Mouse (Mus musculus) stomach, embryonic 14.5 days (tissue): ENCODE results near the gene P4htm. TPM values are rescaled to one million over a fixed set of nuclear protein-coding genes. Genes with fewer than 3 reads are reported as not detected.

Experiments used
- ATAC-seq: fragments of 200-750 bp; cut with Nextera tagmentation; 2 replicates; pipeline ENCODE4 v1.8.0; 2017; ENCODE audit warnings: low read depth, moderate TSS enrichment; ENCODE audit not compliant: insufficient number of reproducible peaks, insufficient read depth, low FRiP score
- H3K27ac ChIP-seq: fragments of 300-500 bp; sonication (generic); 2 replicates; pipeline ENCODE4 v1.5.1; 2014; ENCODE audit warnings: mild to moderate bottlenecking, low read length, moderate library complexity, mixed read lengths
- H3K27me3 ChIP-seq: fragments of 300-500 bp; sonication (generic); 2 replicates; pipeline ENCODE4 v1.6.1; 2014; ENCODE audit warnings: low read length, control low read depth, mixed read lengths; ENCODE audit not compliant: control insufficient read depth, insufficient read depth
- H3K36me3 ChIP-seq: fragments of 300-500 bp; sonication (generic); 2 replicates; pipeline ENCODE4 v1.6.1; 2014; ENCODE audit warnings: mild to moderate bottlenecking, control low read depth, low read length, moderate library complexity, mixed read lengths; ENCODE audit not compliant: control insufficient read depth, insufficient read depth
- H3K4me1 ChIP-seq: fragments of 300-500 bp; sonication (generic); 2 replicates; pipeline ENCODE4 v1.6.1; 2014; ENCODE audit warnings: low read length, control low read depth, mixed read lengths; ENCODE audit not compliant: control insufficient read depth, insufficient read depth
- H3K4me2 ChIP-seq: fragments of 300-500 bp; sonication (generic); replicated peaks from 2 replicates; pipeline ENCODE4 v1.6.1; 2014; ENCODE audit warnings: low read depth, low read length, control low read depth
- H3K4me3 ChIP-seq: fragments of 300-500 bp; sonication (generic); 2 replicates; pipeline ENCODE4 v1.5.1; 2014; ENCODE audit warnings: low read depth, low read length, control low read depth
- H3K9ac ChIP-seq: fragments of 300-500 bp; sonication (generic); replicated peaks from 2 replicates; pipeline ENCODE4 v1.6.1; 2014; ENCODE audit warnings: low read depth, mild to moderate bottlenecking, control low read depth, low read length, moderate library complexity, mixed read lengths
- H3K9me3 ChIP-seq: fragments of 300-500 bp; sonication (generic); 2 replicates; pipeline ENCODE4 v1.6.1; 2016; ENCODE audit warnings: low read depth, low read length, control low read depth; ENCODE audit not compliant: control insufficient read depth
- WGBS: fragments of 180-500 bp; shearing (Covaris S2); extraction: QIAGEN DNeasy Blood & Tissue Kit; methylation state at CpG from one replicate; pipeline ENCODE4 v1.1.7; 2014; 5-methylcytosine and 5-hydroxymethylcytosine counted together
- polyA plus RNA-seq: library from polyadenylated mRNA; unstranded; fragments of >200 nt; fragmentation: Nextera tagmentation; extraction: Ambion mirVana; gene quantifications from 2 replicates; pipeline ENCODE4 v1.2.1, GENCODE M21; 2014

P4htm gene
- polyA plus RNA-seq, result 6.1 and 6.2 TPM in 2 replicates

DNA sequence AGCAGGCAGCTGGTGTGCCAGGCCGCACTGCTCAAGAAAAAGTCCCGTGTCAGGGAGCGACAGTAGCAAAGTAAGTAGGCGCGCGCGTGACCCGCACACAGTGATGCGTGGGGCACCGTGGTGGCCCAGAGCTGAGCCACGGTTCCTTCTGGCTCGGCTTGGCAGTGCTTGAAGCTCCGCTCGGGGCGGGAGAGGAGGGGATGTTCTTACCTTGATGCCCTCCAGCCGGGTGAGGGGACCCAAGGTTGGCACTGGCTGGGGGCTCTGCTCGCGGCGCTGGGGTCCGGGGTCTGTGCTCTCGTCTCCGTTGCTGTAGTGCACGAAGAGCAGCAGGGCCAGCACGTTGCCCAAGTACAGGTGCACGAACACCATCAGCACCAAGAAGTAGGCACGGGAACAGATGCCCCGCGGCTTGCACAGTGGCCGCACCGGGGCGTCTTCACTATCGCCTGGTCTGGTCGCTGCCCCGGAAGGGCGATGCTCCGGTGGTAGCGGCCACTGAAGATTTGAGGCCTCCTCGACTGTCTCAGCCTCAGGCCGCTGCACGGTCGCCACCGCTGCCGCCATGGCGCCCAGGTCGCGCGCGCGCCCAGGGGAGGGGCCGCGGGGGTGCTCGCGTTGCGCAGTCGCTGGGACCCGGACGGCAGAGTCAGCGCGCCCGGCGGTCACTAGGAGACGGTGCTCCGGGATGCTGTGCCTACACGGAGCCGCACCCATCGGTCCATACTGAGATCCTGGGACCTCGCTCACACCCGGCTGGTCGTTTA is at the start of gene P4htm:
Gene P4htm (minus strand): TSS at position 670 of the 767 bp plus-strand sequence.
- H3K9ac ChIP-seq, result peak within 1 kb of the TSS; percentile 45; the same call in 1 of the 2 replicates
- peak within 1 kb of the TSS; percentile 60 for H3K4me3 ChIP-seq
- no peaks in the 10 kb centered on the region for H3K27me3 ChIP-seq
- no peaks in the 10 kb centered on the region for H3K4me1 ChIP-seq
- ATAC-seq, result peak; percentile 86; the same call in 1 of the 2 replicates
- no peaks in the 10 kb centered on the region for H3K36me3 ChIP-seq
- 3% methylated on average over 69 of the region's 69 CpGs for WGBS
- H3K9me3 ChIP-seq, result no peaks in the 10 kb centered on the region
- peak within 1 kb of the TSS; percentile 87 for H3K4me2 ChIP-seq
- no peak within 1 kb of the TSS for H3K27ac ChIP-seq

DNA sequence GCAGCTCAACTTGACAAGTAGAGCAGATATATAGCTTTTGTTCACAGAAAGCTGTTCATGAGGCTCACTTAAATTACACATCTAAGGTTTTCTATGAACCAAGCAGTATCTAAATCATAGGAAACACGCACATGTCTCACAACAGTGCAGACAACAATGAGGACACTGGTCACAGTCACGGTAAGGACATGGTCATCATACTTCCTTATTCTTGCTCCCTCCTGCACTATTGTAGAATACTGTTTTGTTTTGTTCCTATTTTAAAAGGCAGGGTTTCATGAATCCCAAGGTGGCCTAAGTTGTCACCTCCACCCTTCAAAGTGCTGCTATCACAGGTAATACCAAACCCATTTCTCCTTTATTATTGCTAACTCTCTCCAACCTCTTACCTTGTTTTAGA is 42.4 kb upstream of the P4htm start:
- ATAC-seq, result no peak
- no peak overlapping the region for H3K9ac ChIP-seq
- no peaks in the 10 kb centered on the region for H3K27me3 ChIP-seq
- WGBS, result 88% methylated on average over 2 of the region's 2 CpGs
- H3K4me3 ChIP-seq, result no peak overlapping the region
- no peaks in the 10 kb centered on the region for H3K4me1 ChIP-seq
- H3K36me3 ChIP-seq, result peaks cover 10% of the 10 kb centered on the region; the same call in 1 of the 2 replicates
- H3K4me2 ChIP-seq, result no peak overlapping the region
- no peaks in the 10 kb centered on the region for H3K9me3 ChIP-seq
- H3K27ac ChIP-seq, result no peak overlapping the region

DNA sequence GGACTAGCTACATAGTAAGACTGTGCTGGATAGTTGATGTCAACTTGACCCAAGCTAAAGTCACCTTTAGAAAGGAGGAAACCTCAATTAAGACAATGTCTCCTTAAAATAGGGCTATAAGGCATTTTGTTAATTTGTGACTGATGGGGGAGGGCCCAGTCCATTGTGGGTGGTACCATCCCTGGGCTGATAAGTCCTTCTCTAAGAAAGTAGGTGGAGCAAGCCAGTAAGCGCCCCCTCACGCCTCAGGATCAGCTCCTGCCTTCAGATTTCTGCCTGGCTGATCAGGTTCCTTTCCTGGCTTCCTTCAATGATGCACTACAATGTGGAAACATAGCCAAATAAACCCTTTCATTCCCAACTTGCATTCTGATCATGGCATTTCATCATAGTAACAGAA is 37.9 kb upstream of the P4htm start:
- H3K9ac ChIP-seq, result no peak overlapping the region
- H3K9me3 ChIP-seq, result no peaks in the 10 kb centered on the region
- ATAC-seq, result no peak
- no peak overlapping the region for H3K4me2 ChIP-seq
- no peaks in the 10 kb centered on the region for H3K27me3 ChIP-seq
- 81% methylated on average over 2 of the region's 2 CpGs for WGBS
- no peaks in the 10 kb centered on the region for H3K4me1 ChIP-seq
- peaks cover 3% of the 10 kb centered on the region; the same call in 1 of the 2 replicates for H3K36me3 ChIP-seq
- no peak overlapping the region for H3K4me3 ChIP-seq
- no peak overlapping the region for H3K27ac ChIP-seq

DNA sequence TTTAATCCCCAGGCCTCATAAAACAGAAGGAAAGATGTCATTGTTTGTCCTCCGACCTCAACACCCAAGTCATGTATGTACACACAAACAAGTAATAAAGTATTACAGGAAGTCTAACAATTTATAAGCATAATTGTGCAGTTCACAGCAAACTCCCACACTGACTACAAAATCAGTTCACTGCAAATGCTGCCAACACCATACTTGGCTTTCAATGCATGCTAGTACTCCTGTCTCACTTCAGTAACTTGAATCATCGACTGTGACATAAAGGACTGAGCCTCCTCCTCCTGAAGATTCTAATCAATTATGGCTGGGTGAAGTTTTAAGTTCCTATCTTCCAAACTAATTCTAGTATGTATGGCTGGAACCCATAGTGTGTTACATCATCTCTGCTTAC is 36.4 kb upstream of the P4htm start:
- H3K36me3 ChIP-seq, result peaks cover 3% of the 10 kb centered on the region
- no peak overlapping the region for H3K4me3 ChIP-seq
- no peak overlapping the region for H3K4me2 ChIP-seq
- no peaks in the 10 kb centered on the region for H3K27me3 ChIP-seq
- no peak overlapping the region for H3K9ac ChIP-seq
- no peak for ATAC-seq
- H3K27ac ChIP-seq, result no peak overlapping the region
- WGBS, result 87% methylated on average over 2 of the region's 2 CpGs
- no peaks in the 10 kb centered on the region for H3K4me1 ChIP-seq
- no peaks in the 10 kb centered on the region for H3K9me3 ChIP-seq

DNA sequence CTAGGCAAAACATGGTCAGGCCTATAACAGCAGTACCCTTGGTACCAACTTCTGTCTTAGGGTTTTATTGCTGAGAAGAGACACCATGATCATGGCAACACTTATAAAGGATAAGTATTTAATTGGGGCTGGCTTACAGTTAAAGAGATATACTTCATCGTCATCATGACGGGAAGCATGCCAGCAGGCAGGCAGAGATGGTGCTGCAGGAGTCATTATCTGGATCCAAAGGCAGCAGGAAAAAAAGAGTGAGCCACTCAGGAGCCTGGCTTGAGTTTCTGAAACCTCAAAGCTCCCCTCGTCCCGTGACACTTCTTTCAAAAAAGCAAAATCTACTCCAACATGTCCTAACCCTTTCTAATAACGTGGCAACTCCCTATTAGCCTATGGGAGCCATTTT is 34.9 kb upstream of the P4htm start:
- Histone ChIP-seq H3K4me3 (no peak overlapping the region), H3K27me3 (no peaks in the 10 kb centered on the region), H3K4me1 (no peaks in the 10 kb centered on the region), H3K4me2 (no peak overlapping the region), H3K36me3 (peaks cover 3% of the 10 kb centered on the region), H3K9me3 (no peaks in the 10 kb centered on the region), H3K27ac (no peak overlapping the region), H3K9ac (no peak overlapping the region)
- no peak for ATAC-seq
- 83% methylated on average over 5 of the region's 5 CpGs for WGBS

DNA sequence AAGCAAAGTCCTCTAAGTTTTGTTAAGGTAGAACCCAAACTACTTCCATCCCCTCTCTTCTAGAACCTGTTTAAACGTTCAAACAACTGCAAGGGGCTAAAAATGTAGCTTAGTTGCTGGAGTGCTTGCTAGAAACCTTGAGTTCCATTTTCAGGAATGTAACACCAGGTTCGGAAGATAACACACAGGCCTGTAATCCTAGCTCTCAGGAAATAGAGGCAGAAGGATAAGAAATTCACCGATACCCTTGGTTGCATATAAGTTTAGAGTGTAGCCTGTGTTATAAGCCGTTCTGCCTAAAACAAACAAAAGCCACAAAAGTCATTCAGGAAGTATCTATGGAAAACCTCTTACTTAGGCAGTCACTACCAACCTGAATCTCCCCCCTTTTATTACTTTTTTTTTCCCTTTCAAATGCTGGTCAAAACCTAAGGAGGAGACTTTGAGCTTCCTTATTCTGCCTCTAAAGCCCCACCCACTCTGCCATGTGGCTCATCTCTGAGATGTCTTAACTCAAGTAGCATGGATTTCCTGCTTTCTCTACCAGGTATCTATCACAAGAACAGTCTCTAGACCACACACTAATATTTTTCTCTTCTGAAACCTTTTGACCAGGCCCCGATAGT is 34.3 kb upstream of the P4htm start:
- 79% methylated on average over 5 of the region's 5 CpGs for WGBS
- Histone ChIP-seq H3K4me3 (no peak overlapping the region), H3K27ac (no peak overlapping the region), H3K4me1 (no peaks in the 10 kb centered on the region), H3K4me2 (no peak overlapping the region), H3K9ac (no peak overlapping the region), H3K36me3 (peaks cover 3% of the 10 kb centered on the region), H3K9me3 (no peaks in the 10 kb centered on the region), H3K27me3 (no peaks in the 10 kb centered on the region)
- ATAC-seq, result no peak

DNA sequence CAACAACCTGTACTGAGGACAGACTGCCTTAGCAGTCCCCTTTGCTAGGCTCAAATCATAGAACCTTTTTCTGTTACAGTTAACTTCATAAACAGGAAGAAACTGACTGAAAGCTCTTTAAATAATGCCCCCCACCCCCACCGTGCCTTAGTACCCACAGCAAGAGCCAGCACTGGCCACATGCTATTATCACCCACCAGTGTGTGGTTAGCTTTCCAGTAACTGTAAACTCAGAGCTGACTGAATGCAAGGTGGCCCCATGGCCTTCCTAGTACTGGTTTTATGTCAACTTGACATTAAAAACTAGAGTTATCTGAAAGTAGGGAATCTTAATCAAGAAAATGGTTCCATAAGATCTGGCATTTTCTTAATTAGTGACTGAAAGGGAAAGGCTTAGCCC is 33.2 kb upstream of the P4htm start:
- Histone ChIP-seq H3K36me3 (peaks cover 7% of the 10 kb centered on the region), H3K4me1 (no peaks in the 10 kb centered on the region), H3K9me3 (no peaks in the 10 kb centered on the region), H3K4me3 (no peak overlapping the region), H3K4me2 (no peak overlapping the region), H3K27ac (no peak overlapping the region), H3K9ac (no peak overlapping the region), H3K27me3 (no peaks in the 10 kb centered on the region)
- 70% methylated on average over 1 of the region's 1 CpGs for WGBS
- ATAC-seq, result no peak

DNA sequence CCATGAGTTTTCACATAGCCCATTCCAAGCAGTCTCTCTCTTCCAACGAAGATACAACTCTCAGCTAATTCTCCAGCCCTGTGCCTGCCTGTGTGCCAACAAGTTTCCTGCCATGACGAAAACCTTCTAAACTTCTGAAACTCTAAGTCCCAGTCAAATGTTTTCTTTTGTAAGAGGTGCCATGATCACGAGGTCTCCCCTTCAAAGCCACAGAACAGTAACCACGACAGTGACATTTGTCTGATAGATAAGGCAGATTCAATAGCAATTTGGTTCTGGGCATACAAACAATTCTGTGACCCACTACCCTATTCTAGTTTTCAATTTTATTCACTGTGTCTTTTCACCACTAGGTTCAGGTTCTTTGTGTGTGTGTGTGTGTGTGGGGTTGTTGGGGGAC is 30.7 kb upstream of the P4htm start:
- no peaks in the 10 kb centered on the region for H3K4me1 ChIP-seq
- WGBS, result 78% methylated on average over 4 of the region's 4 CpGs
- peaks cover 14% of the 10 kb centered on the region for H3K36me3 ChIP-seq
- no peaks in the 10 kb centered on the region for H3K27me3 ChIP-seq
- no peak overlapping the region for H3K4me3 ChIP-seq
- no peaks in the 10 kb centered on the region for H3K9me3 ChIP-seq
- no peak overlapping the region for H3K4me2 ChIP-seq
- no peak overlapping the region for H3K9ac ChIP-seq
- ATAC-seq, result no peak
- H3K27ac ChIP-seq, result no peak overlapping the region
